Mouse (Mus musculus): Measurements from ENCODE around the gene Gm20479. TPM values are rescaled to one million over a fixed set of nuclear protein-coding genes. Genes with fewer than 3 reads are reported as not detected.

The Gm20479 gene
- total and polyA plus RNA-seq, 3 experiments, result 1.2 TPM; not detected in 2

GRCm38 (mm10) chr7:27330709-27331540, 26.3 kb downstream of the Gm20479 start:
- Histone ChIP-seq H3K9me3 (replicated peaks) (no peaks in the 10 kb centered on the region), H3K36me3 (replicated peaks) (no peaks in the 10 kb centered on the region), H3K4me1 (ENCODE audit: insufficient read depth, low read depth, low read length) (peaks cover 73% of the 10 kb centered on the region), H3K27me3 (ENCODE audit: insufficient read depth, low read length) (peaks cover 78% of the 10 kb centered on the region), H3K4me3 (ENCODE audit: low read depth, low read length) (peak overlapping the region; percentile 71)
- ATAC-seq (ENCODE audit: extremely low read depth, insufficient number of reproducible peaks, low FRiP score, poor library complexity, severe bottlenecking) (peak; percentile 81), DNase-seq (ENCODE audit: low spot score) (peak; percentile 94)
- TF ChIP-seq TAL1 (conservative IDR thresholded peaks at IDR 0.05; ENCODE audit: low read depth, low read length) (no peak), GATA1 (IDR thresholded peaks at IDR 0.05; ENCODE audit: borderline replicate concordance, low read length) (no peak), GATA2 (IDR thresholded peaks at IDR 0.05; ENCODE audit: borderline replicate concordance, low read depth, low read length) (no peak), POLR2AphosphoS5 (IDR thresholded peaks at IDR 0.05; ENCODE audit: insufficient replicate concordance, low read depth, low read length) (no peak), CTCF (IDR thresholded peaks at IDR 0.05; ENCODE audit: low read depth, low read length) (no peak)

DNA sequence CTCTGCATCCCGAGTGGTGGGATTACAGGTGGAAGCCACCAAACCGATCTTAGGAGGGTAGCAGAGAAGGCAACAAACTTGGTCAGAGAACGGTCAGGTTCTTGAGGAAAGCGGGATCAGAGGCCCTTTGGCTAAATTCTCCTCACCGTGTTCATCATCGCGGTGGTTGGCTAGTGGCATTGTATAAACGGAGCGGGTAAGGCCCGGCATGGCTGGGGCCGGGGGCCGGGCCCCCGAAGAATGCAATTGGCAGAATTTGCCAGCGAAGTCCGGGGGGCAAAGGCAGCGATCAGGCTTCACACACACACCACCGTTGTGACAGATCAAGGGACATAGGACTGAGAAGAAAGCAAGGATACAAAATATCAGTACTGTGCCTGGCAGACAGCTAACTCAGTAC, 27.2 kb downstream of the Gm20479 start:
- ATAC-seq (ENCODE audit: extremely low read depth, insufficient number of reproducible peaks, low FRiP score, poor library complexity, severe bottlenecking) (no peak), DNase-seq (ENCODE audit: low spot score) (no peak)
- Histone ChIP-seq H3K27me3 (ENCODE audit: insufficient read depth, low read length) (peaks cover 80% of the 10 kb centered on the region), H3K9me3 (replicated peaks) (no peaks in the 10 kb centered on the region), H3K36me3 (replicated peaks) (no peaks in the 10 kb centered on the region), H3K4me3 (ENCODE audit: low read depth, low read length) (peak overlapping the region; percentile 71), H3K4me1 (ENCODE audit: insufficient read depth, low read depth, low read length) (peaks cover 69% of the 10 kb centered on the region)
- TF ChIP-seq TAL1 (conservative IDR thresholded peaks at IDR 0.05; ENCODE audit: low read depth, low read length) (no peak), CTCF (IDR thresholded peaks at IDR 0.05; ENCODE audit: low read depth, low read length) (no peak), POLR2AphosphoS5 (IDR thresholded peaks at IDR 0.05; ENCODE audit: insufficient replicate concordance, low read depth, low read length) (no peak), GATA2 (IDR thresholded peaks at IDR 0.05; ENCODE audit: borderline replicate concordance, low read depth, low read length) (no peak), GATA1 (IDR thresholded peaks at IDR 0.05; ENCODE audit: borderline replicate concordance, low read length) (no peak)

DNA sequence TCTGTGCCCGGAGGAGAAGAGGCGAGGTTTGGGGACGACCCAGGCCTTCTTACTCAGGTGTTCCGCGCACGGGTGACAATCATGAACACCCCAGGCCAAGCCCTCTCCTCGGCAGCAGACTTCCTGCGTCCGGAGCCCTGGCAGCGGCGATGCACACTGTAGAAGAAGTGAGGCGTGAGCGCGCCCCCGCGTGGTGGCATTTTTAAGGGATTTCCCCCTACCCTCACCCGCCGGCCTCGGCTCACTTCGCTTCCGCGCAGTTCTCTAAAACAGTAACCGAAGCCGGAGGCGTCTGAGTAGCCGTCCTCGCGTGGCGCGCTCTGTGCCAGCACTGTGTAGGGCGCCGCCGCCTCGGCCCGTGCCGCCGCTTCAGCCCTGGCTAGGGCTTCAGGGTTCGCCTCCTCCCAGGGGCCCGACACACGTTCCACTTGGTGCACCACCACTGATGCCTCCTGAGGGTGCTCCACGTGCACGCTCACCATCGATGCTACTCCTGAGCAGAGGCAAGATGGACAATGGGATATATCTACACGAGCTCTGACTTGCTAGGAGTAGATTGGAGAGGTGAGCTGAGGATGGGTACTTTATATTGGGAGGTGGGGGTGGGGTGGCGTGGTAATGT, 27.8 kb downstream of the Gm20479 start:
- DNase-seq (ENCODE audit: low spot score) (no peak), ATAC-seq (ENCODE audit: extremely low read depth, insufficient number of reproducible peaks, low FRiP score, poor library complexity, severe bottlenecking) (no peak)
- peak overlapping the region; percentile 64; the same call in 1 of the 2 replicates for H3K4me3 ChIP-seq (ENCODE audit: low read depth, low read length)
- peaks cover 64% of the 10 kb centered on the region for H3K4me1 ChIP-seq (ENCODE audit: insufficient read depth, low read depth, low read length)
- H3K36me3 ChIP-seq (replicated peaks), result no peaks in the 10 kb centered on the region
- TF ChIP-seq GATA2 (IDR thresholded peaks at IDR 0.05; ENCODE audit: borderline replicate concordance, low read depth, low read length), result no peak
- no peak for TF ChIP-seq CTCF (IDR thresholded peaks at IDR 0.05; ENCODE audit: low read depth, low read length)
- no peak for TF ChIP-seq TAL1 (conservative IDR thresholded peaks at IDR 0.05; ENCODE audit: low read depth, low read length)
- no peak for TF ChIP-seq POLR2AphosphoS5 (IDR thresholded peaks at IDR 0.05; ENCODE audit: insufficient replicate concordance, low read depth, low read length)
- TF ChIP-seq GATA1 (IDR thresholded peaks at IDR 0.05; ENCODE audit: borderline replicate concordance, low read length), result no peak
- no peaks in the 10 kb centered on the region for H3K9me3 ChIP-seq (replicated peaks)
- H3K27me3 ChIP-seq (ENCODE audit: insufficient read depth, low read length), result peaks cover 79% of the 10 kb centered on the region

DNA sequence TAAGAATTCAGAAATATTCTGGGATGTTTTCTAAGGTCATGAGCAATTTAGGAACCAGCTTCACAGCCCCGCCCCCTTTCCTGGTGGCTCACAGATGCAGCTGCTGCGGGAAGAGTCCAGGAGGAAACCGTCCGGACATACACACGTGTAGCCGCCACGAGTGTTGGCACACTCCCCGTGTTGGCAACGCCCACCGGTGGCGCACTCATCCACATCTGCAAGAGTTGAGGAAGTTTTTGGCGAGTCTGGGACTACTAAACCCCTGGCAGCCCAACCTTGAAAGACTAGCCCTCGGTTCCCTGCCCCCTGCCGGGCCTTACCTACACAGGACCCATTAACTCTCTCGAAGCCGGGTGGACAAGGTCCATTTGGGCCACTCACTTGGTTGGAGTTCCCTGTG, 28.6 kb downstream of the Gm20479 start:
- peaks cover 57% of the 10 kb centered on the region for H3K4me1 ChIP-seq (ENCODE audit: insufficient read depth, low read depth, low read length)
- H3K27me3 ChIP-seq (ENCODE audit: insufficient read depth, low read length), result peaks cover 77% of the 10 kb centered on the region

GRCm38 (mm10) chr7:27328161-27328560, 29.1 kb downstream of the Gm20479 start:
- Histone ChIP-seq H3K4me3 (ENCODE audit: low read depth, low read length) (no peak overlapping the region), H3K9me3 (replicated peaks) (no peaks in the 10 kb centered on the region), H3K4me1 (ENCODE audit: insufficient read depth, low read depth, low read length) (peaks cover 53% of the 10 kb centered on the region), H3K27me3 (ENCODE audit: insufficient read depth, low read length) (peaks cover 72% of the 10 kb centered on the region), H3K36me3 (replicated peaks) (no peaks in the 10 kb centered on the region)
- no peak for TF ChIP-seq GATA2 (IDR thresholded peaks at IDR 0.05; ENCODE audit: borderline replicate concordance, low read depth, low read length)
- no peak for TF ChIP-seq GATA1 (IDR thresholded peaks at IDR 0.05; ENCODE audit: borderline replicate concordance, low read length)
- TF ChIP-seq TAL1 (conservative IDR thresholded peaks at IDR 0.05; ENCODE audit: low read depth, low read length), result no peak
- no peak for TF ChIP-seq CTCF (IDR thresholded peaks at IDR 0.05; ENCODE audit: low read depth, low read length)
- no peak for TF ChIP-seq POLR2AphosphoS5 (IDR thresholded peaks at IDR 0.05; ENCODE audit: insufficient replicate concordance, low read depth, low read length)
- DNase-seq (ENCODE audit: low spot score), result no peak
- no peak for ATAC-seq (ENCODE audit: extremely low read depth, insufficient number of reproducible peaks, low FRiP score, poor library complexity, severe bottlenecking)

More for the DNA sequence above, 28.6 kb downstream of the Gm20479 start:
- Histone ChIP-seq H3K4me3 (ENCODE audit: low read depth, low read length) (no peak overlapping the region), H3K9me3 (replicated peaks) (no peaks in the 10 kb centered on the region), H3K36me3 (replicated peaks) (no peaks in the 10 kb centered on the region)
- DNase-seq (ENCODE audit: low spot score) (no peak), ATAC-seq (ENCODE audit: extremely low read depth, insufficient number of reproducible peaks, low FRiP score, poor library complexity, severe bottlenecking) (no peak)
- no peak for TF ChIP-seq GATA1 (IDR thresholded peaks at IDR 0.05; ENCODE audit: borderline replicate concordance, low read length)
- no peak for TF ChIP-seq GATA2 (IDR thresholded peaks at IDR 0.05; ENCODE audit: borderline replicate concordance, low read depth, low read length)
- no peak for TF ChIP-seq POLR2AphosphoS5 (IDR thresholded peaks at IDR 0.05; ENCODE audit: insufficient replicate concordance, low read depth, low read length)
- TF ChIP-seq TAL1 (conservative IDR thresholded peaks at IDR 0.05; ENCODE audit: low read depth, low read length), result no peak
- no peak for TF ChIP-seq CTCF (IDR thresholded peaks at IDR 0.05; ENCODE audit: low read depth, low read length)

- peaks cover 68% of the 10 kb centered on the region for H3K27me3 ChIP-seq (ENCODE audit: insufficient read depth, low read length)
- H3K9me3 ChIP-seq (replicated peaks), result no peaks in the 10 kb centered on the region
- no peaks in the 10 kb centered on the region for H3K36me3 ChIP-seq (replicated peaks)
- TF ChIP-seq CTCF (IDR thresholded peaks at IDR 0.05; ENCODE audit: low read depth, low read length), result no peak
- no peak for TF ChIP-seq POLR2AphosphoS5 (IDR thresholded peaks at IDR 0.05; ENCODE audit: insufficient replicate concordance, low read depth, low read length)
- TF ChIP-seq TAL1 (conservative IDR thresholded peaks at IDR 0.05; ENCODE audit: low read depth, low read length), result no peak
- H3K4me3 ChIP-seq (ENCODE audit: low read depth, low read length), result no peak overlapping the region
- DNase-seq (ENCODE audit: low spot score) (no peak), ATAC-seq (ENCODE audit: extremely low read depth, insufficient number of reproducible peaks, low FRiP score, poor library complexity, severe bottlenecking) (no peak)
- H3K4me1 ChIP-seq (ENCODE audit: insufficient read depth, low read depth, low read length), result peaks cover 46% of the 10 kb centered on the region
Measured at GRCm38 (mm10) chr7:27327500-27327899, 29.7 kb downstream of the Gm20479 start.

Measured in G1E (cell line).